Mouse (Mus musculus): ENCODE data around the gene H2-M3.
"Not testable (repeated sequence)": the region's sequence is repeated elsewhere in the genome, so short reads cannot be mapped to it uniquely, and the experiment has no call there.

Gene H2-M3

DNA sequence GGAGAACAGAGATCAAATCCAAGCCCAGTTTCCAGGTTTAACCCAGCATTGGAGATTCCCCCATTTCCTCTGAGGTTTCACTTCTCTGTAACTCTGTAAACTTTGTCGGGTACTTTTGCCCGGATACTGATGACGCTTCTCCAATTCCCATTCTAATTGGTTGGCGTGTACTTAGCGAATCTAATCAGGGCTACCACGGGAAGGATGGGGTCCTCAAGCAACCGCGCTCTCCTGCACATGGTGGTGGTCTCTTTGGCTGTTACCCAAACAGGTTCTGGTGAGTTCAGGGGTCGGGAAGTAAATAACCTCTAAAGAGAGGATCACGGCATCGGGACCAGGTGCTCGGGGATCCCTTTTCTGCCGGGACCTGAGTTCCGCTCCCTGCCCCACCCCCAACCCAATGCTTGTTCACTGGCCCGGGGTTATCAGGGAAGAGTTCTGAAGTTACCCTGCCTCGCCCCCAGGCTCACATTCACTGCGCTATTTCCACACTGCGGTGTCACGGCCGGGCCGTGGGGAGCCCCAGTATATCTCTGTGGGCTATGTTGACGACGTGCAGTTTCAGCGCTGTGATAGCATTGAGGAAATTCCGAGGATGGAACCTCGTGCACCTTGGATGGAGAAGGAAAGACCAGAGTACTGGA lies at the start of gene H2-M3:
TSS of gene H2-M3 (plus strand) at position 163 of the 644 bp plus-strand sequence.
- DNase-seq (ENCODE audit: low spot score), result peak; percentile 85

DNA sequence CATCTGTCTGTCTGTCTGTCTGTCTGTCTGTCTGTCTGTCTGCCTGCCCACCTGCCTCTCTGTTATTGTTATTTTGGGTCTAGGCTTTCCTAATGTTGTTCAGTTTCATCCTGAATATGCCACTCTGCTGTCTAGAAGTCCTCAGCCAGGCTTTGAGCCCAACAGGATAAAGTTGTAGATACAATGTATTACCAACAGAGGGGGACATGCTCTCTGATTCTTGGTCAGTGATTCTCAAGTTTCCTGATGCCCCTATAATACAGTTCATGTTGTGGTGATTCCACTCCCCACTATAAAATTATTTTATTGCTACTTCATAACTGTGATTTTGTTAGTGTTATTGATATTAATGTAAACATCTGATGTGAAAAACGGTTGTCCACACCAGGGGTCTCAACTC lies 48.1 kb upstream of the H2-M3 start:
- DNase-seq (ENCODE audit: low spot score), result no peak

DNA sequence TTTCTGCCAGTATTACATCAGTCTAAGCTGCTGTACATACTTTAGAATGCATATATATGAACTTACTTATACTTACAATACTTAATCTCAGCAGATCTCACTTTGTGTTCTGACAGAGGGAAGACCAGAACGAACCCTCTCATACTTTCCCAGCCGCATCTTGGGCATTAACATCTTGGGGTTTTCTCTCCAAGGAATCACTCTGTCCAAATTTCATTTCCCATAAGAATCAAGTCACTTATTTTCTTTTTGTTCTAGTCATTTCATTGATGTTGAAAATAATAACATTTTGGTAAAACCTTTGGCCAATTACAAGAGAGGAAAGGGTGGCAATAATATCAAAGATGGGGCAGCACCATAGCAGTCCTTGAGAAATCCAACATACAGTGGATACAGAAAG lies 32.8 kb upstream of the H2-M3 start, which contains the start of gene Olfr97:
TSS of gene Olfr97 (minus strand) at position 101 of the 400 bp plus-strand sequence.
- not testable (repeated sequence) for DNase-seq (ENCODE audit: low spot score)

DNA sequence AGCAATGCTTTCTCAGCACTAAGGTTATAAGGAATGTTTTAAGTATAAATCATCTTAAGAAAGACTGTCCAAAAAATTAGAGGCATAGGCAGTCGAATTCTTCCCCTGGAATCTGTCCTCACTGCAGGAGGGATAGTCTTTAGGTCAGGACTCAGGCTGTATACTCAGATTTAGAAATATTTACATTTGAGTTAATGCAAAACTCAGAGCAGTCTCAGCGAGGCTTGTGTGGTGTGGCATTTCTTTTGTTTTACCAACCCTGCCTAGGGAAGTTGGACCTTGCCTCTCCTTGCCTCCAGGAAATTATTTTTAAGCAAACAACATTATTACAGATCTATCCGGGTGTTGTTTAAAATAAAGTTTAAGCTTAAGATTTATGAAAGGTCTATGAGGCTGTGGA lies 27.8 kb upstream of the H2-M3 start:
- no peak for DNase-seq (ENCODE audit: low spot score)

DNA sequence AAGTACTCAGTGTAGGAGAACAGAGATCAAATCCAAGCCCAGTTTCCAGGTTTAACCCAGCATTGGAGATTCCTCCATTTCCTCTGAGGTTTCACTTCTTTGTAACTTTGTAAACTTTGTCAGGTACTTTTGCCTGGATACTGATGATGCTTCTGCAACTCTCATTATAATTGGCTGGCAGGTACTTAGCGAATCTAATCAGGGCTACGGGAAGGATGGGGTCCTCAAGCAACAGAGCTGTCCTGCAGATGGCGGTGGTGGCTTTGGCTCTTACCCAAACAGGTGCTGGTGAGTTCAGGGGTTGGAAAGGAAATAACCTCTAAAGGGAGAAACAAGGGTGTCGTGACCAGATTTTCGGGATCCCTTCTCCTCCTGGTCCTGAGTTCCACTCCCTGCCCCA lies 23.3 kb upstream of the H2-M3 start:
- peak; percentile 47 for DNase-seq (ENCODE audit: low spot score)

DNA sequence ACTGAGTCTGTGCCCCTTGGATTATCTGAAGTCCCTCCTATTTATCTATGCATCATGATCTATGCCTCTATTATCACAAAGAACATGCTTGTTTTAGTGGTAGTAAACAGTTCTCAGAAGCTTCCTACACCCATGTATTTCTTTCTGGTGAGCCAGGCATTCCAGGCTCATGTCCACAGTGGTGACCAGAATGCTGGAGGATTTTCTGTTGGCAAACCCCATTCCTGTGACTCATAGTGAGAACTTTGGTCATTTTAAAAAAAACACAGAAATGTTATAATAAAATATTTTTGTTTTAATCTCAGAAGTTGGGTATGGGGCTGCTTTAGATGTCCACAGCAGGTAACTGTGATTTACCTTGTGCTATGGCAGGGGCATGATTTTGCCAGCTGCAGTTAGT lies 20.6 kb upstream of the H2-M3 start:
- no peak for DNase-seq (ENCODE audit: low spot score)

DNA sequence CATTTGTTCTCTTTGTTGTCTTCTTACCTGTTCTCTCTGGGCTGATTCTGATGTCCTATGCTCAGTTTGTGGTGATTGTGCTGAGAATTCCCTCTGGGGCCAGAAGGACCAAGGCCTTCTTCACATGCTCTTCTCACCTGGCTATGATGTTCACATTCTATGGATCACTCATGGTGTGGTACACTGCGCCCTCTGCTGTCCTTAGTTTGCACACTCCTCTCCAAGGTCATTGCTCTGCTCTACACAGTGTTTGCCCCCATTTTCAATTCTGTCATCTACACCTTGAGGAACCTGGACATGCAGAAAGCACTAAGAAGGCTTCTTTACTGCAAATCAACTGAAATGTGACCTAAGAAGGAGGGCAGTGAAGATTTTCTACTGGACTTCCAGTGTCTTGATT lies 19.5 kb upstream of the H2-M3 start:
- peak; percentile 2 for DNase-seq (ENCODE audit: low spot score)

DNA sequence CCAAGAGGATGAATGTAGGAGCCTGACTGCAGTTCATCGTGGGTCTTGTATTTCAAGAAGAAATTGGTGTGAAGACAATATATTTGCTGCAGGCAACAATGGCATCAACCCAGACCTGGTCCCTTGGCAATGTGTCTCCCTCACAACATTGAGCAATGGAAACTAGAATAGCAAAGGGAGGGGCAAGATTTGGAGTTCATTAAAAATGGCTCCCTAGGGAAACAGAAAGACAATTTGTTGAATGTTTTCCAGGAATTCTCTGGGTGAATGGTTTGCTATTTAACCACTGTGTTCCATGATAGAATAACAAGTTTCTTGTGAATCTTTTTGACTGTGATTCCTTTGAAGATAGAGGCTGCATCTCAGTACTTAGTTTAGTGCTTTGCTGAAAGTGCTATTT lies 6.4 kb upstream of the H2-M3 start, which contains the start of gene Olfr98:
TSS of gene Olfr98 (minus strand) at position 124 of the 400 bp plus-strand sequence.
- DNase-seq (ENCODE audit: low spot score), result no peak

DNA sequence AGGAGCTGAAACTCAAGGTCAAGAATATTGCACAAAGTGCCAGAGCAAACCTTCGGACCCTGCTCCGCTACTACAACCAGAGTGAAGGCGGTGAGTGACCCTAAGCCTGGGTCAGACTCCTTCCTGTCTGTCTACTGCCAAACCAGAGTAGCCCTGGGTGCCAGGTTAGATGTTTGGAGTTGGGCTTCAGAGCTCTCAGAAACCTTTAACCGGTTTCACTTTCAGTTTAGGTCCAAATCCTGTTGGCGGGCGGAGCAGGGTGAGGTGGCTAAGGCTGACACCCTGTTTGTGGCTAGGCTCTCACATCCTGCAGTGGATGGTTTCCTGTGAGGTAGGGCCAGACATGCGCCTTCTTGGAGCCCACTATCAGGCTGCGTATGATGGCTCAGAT lies 677 bp downstream of the H2-M3 start:
- DNase-seq (ENCODE audit: low spot score), result no peak

DNA sequence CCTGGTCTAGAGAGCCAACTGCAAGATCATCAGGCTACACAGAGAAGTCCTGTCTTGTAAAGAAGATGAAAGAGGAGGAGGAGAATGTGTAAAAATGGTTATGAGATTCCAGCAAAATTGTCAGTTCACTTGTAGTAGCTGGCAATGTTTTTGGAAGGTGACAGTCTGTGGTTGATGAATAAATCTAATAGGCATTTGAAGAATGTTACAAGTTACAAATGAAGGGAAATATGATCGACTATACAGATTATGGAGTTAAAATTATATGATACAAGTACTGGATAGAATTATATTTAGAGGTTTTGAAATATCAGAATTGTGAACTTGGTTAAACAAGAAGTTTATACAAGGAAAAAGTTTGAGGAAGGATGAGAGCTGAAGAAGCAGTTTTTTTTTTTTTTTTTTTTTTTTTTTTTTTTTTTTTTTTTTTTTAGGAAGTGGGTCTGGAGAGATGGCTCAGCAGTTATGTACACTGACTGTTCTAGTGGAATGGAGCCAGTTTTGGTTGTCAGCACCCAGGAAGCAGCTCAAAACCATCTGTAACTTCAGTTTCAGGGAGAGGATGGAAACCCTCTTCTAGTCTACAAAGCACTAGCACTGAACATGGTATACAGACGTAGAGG lies 5.7 kb downstream of the H2-M3 start:
- DNase-seq (ENCODE audit: low spot score), result no peak

DNA sequence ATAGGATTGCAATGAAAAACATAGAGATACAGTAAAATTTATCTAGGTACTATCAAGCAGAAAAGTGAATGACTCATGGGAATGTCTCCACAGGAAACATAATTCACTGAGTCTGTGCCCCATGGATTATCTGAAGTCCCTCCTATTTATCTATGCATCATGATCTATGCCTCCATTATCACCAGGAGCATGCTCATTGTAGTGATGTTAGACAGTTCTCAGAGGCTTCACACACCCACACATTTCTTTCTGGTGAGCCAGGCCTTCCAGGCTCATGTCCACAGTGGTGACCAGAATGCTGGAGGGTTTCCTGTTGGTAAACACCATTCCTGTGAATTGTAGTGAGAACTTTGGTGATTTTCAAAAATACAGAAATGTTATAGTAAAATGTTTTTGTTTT lies 6.6 kb downstream of the H2-M3 start:
- DNase-seq (ENCODE audit: low spot score), result no peak

DNA sequence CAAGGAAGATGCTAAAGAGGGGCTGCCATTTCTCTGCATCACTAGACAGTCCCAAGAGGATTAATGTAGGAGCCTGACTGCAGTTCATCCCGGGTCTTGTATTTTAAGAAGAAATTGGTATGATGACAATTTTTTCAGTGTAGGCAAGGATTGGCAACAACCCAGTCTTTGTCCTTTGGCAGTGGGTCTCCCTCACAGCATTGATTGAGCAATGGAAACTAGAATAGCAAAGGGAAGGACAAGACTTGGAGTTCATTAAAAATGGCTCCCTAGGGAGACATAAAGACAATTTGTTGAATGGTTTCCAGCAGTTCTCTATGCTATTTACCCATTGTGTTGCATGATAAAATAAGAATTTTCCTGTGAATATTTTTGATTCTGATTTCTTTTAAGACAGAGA lies 10.3 kb downstream of the H2-M3 start:
- no peak for DNase-seq (ENCODE audit: low spot score)

DNA sequence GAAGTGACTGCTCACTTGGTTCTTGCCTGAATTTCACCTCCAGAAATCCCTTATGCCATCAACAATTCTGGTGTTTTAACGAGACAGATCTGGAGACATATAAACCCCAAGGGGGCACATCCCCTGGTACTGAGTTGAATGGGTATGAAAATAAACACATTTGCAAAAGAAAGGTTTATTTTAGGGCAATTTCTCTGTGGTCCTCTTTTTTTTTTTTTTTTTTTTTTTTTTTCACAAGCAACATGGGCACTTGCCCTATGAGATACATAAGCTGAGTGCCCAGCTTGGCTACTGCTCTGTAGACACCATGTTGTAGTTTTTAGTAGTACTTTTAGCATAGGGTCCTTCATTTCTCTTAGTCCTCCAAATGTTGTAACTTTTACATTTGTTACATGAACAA lies 13.3 kb downstream of the H2-M3 start, which contains the start of gene Olfr99:
TSS of gene Olfr99 (minus strand) at position 101 of the 400 bp plus-strand sequence.
- no peak for DNase-seq (ENCODE audit: low spot score)

DNA sequence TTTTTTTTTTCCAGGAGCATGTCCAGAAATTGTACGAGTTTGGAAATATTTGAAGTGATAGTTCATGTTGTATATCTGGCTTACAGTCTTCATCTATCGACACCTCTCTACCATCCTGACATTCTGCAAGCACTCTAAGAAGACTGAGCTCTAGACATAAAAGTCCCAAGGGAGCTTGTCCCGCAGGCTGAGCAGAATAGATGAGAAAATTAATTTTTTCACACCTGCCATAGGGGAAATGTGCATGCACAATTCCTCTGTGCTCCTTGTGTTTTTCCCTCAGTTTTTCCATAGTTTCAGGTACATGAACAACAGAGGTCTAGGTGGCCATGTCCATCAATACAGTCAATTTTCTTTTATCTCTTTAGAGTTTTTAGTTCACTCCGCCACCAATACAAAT lies 34.2 kb downstream of the H2-M3 start, which contains the start of gene Olfr101:
TSS of gene Olfr101 (minus strand) at position 101 of the 400 bp plus-strand sequence.
- DNase-seq (ENCODE audit: low spot score), result no peak

DNA sequence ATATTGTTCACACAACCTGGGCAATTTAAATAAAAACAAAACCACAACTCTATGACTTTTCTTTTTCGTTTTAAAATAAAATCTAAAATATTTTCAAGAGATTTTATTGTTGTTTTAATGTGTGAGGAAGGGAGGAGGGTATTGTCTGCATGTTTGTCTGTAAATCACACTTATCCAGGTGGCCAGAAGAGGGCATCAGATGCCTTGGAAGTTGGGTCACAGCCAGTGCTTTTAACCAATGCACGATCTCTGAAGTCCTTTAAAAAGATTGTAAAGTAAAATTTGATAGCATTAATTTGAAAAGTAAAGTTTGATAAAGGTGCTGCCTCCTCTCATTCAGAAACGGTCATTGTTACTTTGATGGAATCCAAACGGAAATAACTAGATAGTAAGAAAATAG lies 38.5 kb downstream of the H2-M3 start:
- no peak for DNase-seq (ENCODE audit: low spot score)

DNA sequence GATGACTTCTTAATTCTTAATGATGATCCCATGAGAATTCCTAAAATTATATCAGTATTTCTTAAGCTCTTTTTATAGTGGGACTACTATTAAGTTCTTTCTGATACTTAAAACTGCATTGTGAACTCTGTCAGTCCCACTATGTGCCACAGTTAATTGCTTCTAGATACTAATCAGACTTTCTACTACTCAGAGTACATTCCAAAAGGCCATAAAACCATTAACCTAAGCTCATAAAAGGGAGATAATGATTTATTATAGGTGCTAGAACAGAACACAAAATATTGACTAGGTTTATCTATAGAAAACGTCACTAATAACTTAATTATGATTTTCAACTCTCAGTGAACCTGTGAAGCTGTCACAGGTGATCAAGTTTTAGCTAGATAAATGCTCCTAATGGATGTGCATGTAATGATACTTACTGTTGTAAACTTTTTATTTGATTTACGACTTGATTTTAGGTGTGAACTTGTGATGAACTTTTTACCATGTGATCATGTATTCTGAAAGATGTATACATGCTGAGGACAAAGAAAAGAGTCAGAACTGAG lies 40.2 kb downstream of the H2-M3 start:
- DNase-seq (ENCODE audit: low spot score), result no peak

DNA sequence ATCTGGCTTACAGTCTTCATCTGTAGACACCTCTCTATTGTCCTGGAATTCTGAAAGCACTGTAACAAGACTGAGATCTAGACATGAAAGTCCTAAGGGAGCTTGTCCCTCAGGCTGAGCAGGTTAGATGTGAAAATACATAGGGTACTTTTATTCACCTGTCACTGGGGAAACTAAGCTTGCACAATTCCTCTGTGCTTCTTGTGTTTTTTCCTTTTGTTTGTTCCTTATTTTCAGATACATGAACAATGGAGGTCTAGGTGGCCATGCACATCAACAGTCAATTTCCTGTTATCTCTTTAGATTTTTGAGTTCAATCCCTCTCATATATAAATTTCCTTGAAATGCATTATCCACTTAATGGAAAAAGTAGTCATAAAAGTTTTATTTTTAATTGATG lies 46.9 kb downstream of the H2-M3 start, which contains the start of gene Olfr102:
TSS of gene Olfr102 (minus strand) at position 101 of the 400 bp plus-strand sequence.
- DNase-seq (ENCODE audit: low spot score), result no peak
